Mouse (Mus musculus) heart, adult 9 months (tissue): ENCODE data around the gene Rhbdl2.

Experiments used
- DNase-seq, 2 experiments: peaks; one replicate each; pipeline ENCODE4 v3.0.0; 2022; ENCODE audit warnings: low spot score in 2 of 2

Gene Rhbdl2

DNA sequence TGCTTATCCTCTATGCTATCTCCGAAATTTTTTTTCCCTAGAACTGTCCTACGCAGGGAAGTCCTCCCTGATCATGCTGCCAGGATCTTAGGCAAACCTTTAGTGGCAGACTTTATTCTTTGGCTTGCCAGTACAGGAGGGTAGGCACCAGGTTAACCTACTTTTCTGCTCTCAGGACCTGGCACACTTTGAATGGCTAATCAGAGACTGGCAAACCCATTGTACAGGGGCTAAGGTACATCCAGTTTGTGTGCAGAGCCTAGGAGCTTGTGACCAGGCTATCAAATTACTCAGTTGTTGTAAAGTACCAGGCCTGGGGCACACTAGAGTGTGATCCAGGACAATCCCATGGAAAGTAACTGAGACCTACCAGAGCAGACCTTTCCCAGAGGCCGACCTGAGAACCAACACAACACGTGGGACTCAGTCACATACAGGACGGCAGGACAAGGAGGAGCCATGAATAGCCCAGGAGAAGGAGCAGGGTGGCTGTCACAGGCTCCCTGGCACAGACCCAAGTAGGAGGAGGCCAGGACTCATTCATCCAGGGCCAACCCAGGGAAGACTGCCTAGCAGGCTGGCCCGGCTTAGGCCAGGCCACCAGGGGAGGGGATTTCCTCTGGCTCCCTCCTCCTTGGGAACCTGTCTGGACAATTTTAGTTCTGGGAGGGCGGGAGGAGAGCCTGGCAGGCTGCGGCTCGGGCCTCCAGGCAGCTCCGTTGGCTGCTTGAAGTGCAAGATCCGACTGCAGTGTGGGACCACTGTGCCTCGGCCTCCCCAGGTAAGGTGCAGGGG lies at the start of gene Rhbdl2:
Rhbdl2 (plus strand) TSS at position 684 of the 795 bp plus-strand sequence.
- peak; percentile 79 to 80 for DNase-seq

DNA sequence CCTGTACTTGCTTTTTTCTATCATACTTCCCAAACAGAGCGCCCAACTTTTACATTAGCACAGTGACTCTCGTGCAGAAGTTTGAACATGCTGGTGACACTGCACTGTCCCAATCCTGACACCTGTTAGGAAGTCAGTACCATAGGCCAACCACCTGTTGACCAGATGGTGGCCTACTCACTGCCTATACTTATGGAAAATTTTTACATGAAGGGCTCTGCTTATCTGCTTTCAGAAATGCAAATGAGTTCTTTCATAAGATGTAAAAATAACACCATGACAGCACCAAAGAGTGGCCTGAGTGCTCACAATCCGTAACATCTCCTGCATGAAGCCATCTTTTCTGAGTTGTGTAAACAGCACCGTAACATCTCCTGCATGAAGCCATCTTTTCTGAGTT lies 49.0 kb upstream of the Rhbdl2 start:
- no peak for DNase-seq

DNA sequence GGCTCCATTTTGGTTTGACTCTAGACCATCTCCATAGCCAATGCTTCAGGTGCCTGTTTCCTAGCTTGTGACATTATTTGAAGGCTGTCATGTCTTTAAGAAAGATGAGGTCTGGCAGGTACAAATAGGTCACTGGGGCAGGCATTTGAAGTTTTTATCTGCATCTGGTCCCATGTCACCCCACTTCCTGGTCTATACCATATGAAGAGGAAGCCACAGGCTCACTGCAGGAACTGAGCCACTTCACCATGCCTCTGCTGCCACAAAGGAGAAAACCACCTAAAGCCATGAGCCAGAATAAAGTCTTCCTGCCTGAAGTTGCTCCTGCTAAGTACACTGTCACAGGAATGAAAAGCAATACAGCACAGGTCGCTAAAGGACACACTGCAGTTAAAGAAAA lies 44.8 kb upstream of the Rhbdl2 start:
- no peak for DNase-seq

DNA sequence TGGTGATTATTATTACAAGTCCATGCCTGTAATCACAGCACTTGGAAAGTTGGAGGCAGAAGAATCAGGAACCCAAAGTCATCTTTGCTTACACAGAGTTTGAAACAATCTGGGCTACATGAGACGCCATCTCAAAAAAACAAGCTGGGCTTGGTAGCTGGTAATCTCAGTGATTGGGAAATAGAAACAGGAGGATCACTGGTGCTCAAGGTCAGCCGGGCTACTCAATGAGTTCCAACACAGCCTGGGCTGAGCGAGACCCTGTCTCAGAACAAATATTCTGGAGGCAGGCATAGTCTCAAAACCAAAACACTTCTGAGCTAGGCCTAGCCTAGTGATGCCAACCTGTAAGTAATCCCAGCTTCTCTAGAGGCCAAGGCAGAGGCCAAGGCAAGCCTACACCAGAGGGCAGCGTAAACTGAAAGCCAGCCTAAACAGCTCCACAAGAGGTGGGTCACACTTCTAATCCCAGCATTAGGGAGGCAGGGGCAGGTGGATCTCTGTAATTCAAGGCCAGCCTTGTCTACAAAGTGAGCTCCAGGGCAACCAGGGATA lies 42.4 kb upstream of the Rhbdl2 start:
- DNase-seq, result no peak

DNA sequence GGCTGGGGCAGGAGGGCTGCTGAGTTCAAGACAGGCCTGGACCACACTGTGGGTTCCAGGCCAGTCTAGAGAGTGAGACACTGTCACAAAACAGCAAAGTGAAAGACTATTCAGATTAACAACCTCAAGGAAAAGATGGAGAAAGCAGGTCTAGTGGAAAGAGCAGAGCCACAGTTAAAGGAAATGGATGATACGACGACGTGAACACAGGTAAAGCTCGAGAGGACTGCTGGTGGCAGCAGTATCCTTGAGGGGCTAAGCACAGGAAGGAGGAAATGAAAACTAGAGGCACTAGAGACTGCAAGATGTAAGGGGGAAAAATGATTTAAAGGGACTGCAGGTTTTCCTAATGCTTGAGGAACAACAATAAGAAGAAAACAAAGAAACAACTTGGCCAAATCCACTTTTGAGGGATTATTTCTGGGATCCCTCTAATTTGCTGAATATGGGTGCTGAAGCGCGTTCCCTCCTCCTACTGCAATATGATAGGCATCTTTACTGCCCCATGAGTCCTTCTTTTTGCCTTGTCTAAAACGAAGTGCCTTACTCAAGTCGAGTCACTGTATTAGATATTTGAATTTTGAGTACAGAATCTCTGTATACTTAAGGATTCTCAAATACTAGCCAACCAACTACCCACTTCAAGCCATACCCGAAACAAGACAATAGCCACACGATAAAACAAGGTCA lies 38.8 kb upstream of the Rhbdl2 start:
- DNase-seq, result no peak

DNA sequence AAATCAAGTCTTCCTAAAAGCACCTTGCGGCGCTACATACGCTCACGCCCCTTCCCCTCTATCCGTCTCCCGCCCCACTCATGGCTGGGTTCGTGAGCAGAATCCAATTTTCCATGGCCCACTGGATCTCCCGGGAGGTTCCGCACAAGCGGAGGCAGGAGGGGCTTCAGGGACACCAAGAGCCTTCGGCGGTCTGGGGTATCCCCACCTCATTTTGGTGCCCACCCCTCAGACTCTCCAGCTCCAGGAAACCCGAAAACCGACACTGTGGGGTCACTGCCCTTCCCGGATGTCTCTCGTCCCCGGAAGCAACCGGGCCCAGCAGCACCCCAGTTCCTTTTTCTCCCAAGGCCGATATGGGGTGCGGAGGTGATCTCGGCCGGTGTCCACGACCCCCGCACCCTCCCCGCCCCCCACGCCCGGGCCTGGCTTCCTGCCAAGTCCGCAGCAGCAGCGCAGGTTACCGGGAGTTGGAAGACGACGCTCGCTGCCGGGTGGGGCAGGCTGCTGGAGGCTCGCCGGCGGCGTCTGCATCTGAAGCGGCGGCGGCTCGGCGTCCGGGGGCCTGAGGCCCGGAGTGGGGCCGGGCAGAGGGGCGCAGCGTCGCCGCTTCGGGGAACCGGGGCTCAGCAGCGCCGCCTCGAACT lies 38.1 kb upstream of the Rhbdl2 start:
- peak; percentile 27 to 41 for DNase-seq

DNA sequence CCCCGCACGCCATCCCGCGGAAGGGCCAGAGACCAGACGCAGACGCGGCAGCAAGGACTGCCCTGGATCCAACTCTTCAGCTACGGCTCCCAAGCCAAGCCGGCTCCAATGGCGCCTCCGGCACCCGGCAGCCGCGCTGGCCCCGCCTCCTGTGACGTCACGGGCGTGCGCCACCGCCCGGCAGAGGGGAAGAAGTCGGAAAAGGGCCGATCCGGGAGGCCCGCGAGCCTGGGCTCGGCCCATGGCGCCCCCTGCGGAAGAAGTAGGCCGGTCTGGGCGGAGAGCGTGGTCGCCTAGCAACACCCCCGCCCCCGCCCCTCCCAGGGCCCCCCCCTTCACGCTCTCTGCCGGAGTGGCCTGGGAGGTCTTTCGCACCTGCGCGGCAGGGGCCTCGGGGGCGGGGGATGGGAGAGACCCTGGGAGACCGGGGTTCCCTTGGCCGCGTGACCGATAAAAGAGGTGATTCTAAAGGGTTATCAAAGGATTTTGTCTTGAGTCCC lies 37.5 kb upstream of the Rhbdl2 start, which contains the start of gene Akirin1:
Akirin1 (minus strand) TSS at position 194 of the 500 bp plus-strand sequence.
- DNase-seq, result peak; percentile 97

DNA sequence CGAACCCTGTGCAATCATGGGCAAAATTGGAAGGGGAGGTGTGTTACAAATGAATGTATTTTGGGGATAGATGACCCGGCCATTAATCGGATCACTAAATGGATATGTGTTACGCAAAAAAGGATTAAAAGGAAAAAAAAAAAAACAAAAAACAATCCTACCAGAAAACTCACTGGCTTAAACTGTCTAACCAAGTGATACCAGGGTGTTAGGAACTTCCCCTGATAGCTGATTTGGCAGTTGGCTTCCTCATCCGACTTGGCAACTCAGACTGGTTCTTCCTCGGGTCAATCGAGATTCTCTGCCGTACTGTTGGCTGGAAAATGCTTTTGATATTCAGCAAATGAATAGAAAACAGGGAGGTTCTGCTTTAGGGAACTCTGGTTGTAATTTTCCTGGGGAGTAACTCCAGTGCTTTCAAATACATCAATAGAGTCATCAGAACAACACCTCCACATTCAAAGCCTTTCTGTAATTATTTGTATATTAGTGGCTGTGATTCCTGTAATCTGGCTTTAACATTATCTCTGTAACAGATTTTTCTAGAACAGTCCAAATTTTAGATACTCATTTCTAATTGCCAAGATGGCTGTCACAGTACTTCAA lies 36.9 kb upstream of the Rhbdl2 start:
- DNase-seq, result peak; percentile 73 to 75

DNA sequence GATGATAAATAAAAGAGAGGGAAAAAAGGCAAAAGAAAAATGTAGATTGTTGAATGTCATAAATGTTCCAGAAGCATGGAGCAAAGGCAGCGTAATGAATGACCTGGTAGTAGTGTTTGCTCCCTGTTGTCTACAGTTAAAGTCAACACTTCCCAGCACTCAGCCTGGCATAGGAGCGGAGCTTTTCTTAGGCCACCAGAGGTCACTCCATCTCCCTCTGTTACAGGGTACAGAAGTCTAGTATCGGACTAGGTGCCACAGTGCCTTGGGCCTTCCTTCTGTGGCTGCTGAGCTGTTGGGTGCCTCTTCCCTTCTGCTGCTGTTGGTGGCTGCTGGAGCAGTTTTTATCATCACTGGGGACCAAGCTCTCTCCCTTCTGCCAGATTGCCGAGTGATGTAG lies 29.4 kb upstream of the Rhbdl2 start:
- no peak for DNase-seq

DNA sequence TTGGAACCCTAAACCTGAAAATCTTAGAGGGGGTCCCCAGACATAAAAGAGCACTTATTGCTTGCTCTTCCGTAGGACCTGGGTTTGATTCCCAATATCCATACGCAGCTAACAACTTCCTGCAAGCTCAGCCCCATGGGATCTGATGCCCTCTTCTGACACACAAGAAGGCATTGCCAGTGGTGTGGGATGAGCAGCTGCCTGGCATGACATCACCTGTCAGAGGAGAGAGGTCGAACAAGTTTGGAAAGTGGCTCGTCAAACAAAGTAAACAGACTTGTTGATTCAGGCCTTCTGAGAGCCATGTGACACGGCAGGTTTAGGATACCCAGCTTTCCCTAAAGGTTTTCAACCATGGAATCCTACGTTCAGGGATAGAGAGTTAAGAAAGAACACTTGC lies 22.6 kb upstream of the Rhbdl2 start:
- DNase-seq, result no peak

DNA sequence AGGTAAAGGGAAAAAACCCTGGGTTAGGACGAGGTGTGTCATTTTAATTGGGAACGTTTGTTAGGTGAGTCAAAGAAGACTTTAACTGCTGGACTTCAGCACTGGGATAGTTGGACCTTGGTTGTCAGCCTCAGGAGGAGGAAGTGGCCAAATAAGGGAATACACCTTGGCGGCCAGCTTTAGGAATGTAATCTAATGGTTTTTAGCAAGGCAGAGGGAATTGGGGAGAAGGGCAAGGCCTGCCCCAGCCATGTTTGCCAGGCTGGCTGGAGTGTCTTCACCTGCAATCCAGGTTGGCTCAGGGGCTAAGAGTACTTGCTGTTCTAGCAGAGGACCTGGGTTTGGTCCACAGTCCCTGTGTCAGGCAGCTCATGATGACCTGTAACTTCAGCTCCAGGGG lies 19.9 kb upstream of the Rhbdl2 start:
- no peak for DNase-seq

DNA sequence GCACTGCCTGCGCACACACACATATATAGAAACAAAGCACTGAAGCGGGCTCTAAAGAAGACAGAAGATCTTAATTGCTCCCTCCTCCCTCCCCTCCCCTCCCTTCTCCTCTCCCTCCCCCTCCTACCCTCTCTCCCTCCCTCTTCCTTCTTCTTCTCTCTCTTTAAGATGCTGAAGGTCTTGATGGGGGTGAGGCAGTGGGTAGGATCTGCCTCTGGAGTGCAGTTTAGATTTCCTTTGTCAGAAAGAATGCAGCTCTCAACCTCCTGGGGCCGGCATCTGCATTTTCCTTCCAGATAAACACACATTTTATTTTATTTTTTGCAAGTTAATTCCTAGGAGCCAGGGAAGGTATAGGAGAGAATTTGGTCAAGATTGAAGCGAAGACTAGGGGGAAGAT lies 19.4 kb upstream of the Rhbdl2 start:
- DNase-seq, result no peak

DNA sequence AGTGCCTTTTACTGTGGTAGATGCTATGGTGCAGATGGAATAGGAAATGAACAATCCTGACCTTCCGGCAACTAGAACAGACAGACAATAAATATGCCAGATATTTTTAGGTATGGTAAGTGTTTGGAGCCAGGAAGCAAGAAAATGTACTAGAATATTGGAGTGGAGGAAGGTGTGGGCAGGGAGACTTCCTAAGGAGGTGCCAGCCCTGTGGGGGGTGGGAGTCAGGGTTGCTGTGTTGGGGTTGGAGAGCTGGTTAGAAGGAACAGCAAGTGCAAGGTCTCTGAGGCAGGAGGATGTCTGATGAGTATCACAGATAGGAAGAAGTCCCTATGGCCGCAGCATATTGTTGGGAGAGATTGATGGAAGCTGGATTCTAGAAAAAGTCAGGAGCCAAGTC lies 5.0 kb downstream of the Rhbdl2 start:
- no peak for DNase-seq

DNA sequence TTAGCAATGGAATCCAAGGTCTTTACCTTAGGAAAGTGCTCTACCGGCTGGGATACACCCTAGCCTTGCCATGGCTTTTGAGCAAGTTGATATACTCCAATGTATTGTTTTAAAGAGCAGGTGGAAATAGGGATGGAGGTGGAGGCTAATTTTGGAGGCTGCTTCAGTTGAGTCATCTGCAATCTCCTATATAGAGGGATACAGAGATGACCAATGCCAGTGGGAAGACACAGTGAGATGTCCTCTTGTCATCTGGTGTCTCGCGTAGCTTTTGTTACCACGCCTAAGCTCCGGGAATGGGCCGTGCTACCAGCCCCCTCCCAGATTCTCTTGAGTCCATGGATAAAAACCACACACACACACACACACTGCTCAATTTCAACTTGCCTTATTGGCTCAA lies 5.5 kb downstream of the Rhbdl2 start:
- no peak for DNase-seq

DNA sequence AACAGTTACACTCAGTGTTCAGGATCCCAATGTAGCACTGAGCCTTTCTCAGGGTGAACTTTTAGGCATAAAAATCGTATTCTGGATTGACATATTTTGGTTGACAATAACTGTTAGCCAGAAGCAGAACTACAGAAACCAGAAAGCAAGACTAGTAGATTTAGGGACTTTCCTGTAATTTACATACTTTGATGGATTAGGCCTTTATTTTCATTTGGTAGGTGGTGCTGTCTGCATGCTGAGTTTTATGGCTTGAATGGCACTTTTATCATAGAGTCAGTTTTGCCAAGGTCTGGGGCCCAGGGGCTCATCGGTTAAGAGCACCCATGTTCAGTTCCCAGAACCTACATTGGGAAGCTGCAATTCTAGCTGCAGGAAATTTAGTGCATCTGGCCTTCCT lies 7.4 kb downstream of the Rhbdl2 start:
- no peak for DNase-seq

DNA sequence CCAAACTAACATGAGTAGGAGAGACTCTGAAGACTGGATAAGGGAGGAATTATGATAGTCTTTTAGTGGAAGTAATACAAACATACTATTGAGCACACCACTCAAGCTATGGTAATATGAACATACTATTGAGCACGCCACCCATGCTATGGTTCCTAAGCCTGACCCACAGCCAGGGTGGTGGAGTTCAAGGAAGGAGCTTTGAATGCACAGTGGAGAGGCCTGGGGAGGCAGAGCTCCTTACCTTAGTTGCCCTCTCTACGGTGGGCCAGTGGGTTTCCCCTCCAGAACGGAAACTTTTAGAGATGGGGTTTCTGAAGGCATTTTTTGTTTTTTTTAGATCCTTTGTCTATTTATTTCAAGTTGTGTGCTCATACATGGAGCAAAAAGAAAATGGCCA lies 9.7 kb downstream of the Rhbdl2 start:
- DNase-seq, result no peak

DNA sequence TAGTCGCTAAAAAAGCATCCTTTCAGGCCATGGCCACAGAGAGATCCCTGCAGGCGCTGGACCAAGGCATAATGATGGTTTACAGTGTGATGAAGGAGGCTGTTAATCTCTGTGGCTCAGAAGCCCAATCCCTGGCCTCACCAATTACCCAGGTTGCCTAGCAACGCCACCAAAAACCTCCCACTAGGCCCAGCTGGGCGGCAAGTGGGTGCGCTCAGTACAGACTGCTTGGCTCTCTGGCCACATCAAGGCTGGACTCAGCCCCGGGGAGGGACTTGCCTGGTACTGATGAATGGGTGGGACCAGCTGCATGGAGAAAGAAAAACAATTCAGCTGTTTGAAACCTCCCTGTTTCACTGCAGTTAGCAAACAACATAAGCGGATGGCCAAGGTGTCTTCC lies 10.2 kb downstream of the Rhbdl2 start:
- no peak for DNase-seq

DNA sequence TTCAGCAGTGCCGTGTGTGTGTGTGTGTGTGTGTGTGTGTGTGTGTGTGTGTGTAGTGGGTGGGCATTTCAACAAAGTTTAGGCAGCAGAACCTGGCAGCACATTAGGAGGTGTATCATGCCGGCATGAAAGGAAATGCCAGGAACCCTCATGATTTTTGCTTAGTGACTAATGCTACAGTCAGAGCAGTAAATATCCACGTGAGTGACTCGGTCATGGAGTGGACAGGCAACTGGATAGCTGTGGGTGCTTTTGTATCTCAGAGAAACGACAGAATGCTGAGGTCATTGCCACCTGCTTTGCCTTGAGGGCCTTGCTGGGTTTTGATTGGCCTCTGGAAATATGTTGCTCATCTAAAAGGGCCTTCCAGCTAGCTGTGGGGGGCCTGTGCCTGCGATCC lies 16.0 kb downstream of the Rhbdl2 start:
- DNase-seq, result no peak

DNA sequence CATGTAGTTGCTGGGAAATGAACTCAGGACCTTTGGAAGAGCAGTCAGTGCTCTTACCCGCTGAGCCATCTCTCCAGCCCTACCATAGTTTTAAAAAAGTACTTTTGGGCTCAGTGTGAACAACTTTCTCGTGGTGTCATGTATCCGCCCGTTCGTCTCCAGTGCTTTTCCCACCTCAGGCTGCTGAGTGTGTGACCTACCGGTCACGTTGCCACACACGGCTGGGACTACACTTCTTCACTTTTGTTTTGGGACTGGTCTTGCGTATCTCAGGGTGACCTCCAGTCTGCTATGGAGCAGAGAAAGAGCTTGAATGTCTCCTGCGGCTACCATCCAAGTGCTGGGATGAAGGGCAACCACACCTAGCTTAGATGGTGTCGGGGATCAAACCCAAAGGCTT lies 20.6 kb downstream of the Rhbdl2 start:
- DNase-seq, result no peak

DNA sequence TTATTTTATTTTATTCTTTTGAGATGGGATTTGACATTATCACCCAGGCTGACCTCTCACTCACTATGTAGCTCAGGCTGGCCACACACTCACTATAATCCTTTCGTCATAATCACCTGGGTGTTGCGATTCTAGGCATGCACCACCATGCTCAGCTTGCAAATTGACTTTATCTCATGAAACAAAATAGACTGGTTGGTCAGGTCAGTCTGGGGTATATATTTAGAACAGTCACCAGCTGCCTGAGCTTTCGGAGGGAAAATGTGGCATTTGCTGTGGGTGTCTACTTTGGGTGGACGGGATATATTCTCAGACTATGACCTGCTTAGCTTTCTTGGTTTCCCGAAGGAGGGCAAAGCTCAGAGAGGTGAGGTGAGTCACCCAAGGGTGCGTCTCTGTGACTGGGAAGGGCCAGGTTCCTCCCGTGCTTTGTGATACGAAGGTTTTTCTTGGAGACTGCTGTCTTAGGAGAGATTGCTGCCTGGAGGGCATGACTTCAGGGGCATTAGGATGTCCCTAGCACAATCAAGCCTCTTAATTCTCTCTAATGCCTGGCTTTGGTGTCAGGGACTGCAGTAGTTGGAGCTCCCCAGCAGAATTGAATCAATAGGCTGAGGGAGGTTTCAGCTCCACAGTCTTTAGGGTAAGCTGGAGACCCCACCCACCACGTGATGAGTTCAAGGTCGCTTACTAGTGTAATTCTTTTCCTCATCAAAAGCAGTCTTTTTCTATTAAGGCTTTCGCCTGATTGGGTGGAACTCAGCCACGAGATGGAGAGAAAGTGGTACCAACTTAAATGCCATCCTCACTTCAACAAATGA lies 23.0 kb downstream of the Rhbdl2 start:
- no peak for DNase-seq

DNA sequence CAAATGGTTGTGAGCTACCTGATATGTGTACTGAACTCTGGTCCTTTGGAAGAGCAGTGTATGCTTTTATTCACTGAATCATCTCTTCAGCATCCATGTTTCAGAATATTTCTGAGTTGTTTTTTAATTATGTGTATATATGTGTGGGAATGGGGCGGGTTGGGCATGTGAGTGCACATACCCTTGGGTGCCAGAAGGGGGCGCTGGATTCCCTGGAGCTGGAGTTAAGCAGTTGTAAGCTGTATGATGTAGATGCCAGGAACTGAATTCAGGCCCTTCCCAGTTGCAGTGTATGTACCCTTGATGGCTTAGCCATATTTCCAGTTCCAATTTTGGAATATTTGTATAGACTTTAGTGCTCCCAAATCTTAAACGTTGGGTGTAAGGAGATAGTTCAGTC lies 24.9 kb downstream of the Rhbdl2 start:
- no peak for DNase-seq
